Mouse (Mus musculus) liver, adult 2 months (tissue): ENCODE data around the gene 4933407L21Rik. TPM values are rescaled to one million over a fixed set of nuclear protein-coding genes. Genes with fewer than 3 reads are reported as not detected.

Experiments
- DNase-seq: peaks from one replicate; pipeline ENCODE4 v3.0.0-alpha.2; 2011; ENCODE audit warnings: low read depth, low spot score; ENCODE audit errors: extremely low read depth
- H3K27ac ChIP-seq: fragments of 200-500 bp; replicated peaks from 2 replicates; pipeline ENCODE4 v1.5.1; 2012; ENCODE audit warnings: low read depth, mild to moderate bottlenecking, control low read depth, inconsistent platforms, low read length; ENCODE audit not compliant: insufficient read depth
- H3K27me3 ChIP-seq: fragments of 200-500 bp; 2 replicates; pipeline ENCODE4 v1.6.1; 2012; ENCODE audit warnings: mild to moderate bottlenecking, moderate library complexity, low read length, inconsistent platforms; ENCODE audit not compliant: control insufficient read depth, insufficient read depth
- H3K36me3 ChIP-seq: fragments of 200-500 bp; 2 replicates; pipeline ENCODE4 v1.6.1; 2012; ENCODE audit warnings: low read length, inconsistent platforms; ENCODE audit not compliant: control insufficient read depth, insufficient read depth
- H3K4me1 ChIP-seq: fragments of 200-500 bp; 2 replicates; pipeline ENCODE4 v1.6.1; 2011; ENCODE audit warnings: low read length; ENCODE audit not compliant: control insufficient read depth, insufficient read depth
- H3K4me3 ChIP-seq: fragments of 200-500 bp; 2 replicates; pipeline ENCODE4 v1.5.1; 2011; ENCODE audit warnings: low read depth, mild to moderate bottlenecking, control low read depth, low read length, moderate library complexity; ENCODE audit not compliant: insufficient read depth
- H3K79me2 ChIP-seq: fragments of 200-500 bp; 2 replicates; pipeline ENCODE4 v1.6.1; 2012; ENCODE audit warnings: inconsistent platforms, mild to moderate bottlenecking, low read length, moderate library complexity; ENCODE audit not compliant: control insufficient read depth, insufficient read depth
- H3K9ac ChIP-seq: fragments of 200-500 bp; 2 replicates; pipeline ENCODE4 v1.6.1; 2012; ENCODE audit warnings: low read depth, mild to moderate bottlenecking, control low read depth, inconsistent platforms, low read length
- CTCF ChIP-seq: fragments of 200-500 bp; IDR thresholded peaks from 2 replicates; pipeline ENCODE4 v1.5.1; 2011; ENCODE audit warnings: low read depth, low read length, control low read depth
- POLR2A ChIP-seq: fragments of 200-500 bp; IDR thresholded peaks from 2 replicates; pipeline ENCODE4 v1.6.1; 2011; ENCODE audit warnings: low read length, control low read depth; ENCODE audit not compliant: insufficient read depth; ENCODE audit errors: extremely low read depth
- WGBS: fragments of 180-500 bp; shearing (Covaris S2); methylation state at CpG from one replicate; pipeline ENCODE4 v1.1.7; 2018; 5-methylcytosine and 5-hydroxymethylcytosine counted together
- polyA plus RNA-seq: library from polyadenylated mRNA; depleted of rRNA; stranded (reverse); fragments of >200 nt; gene quantifications from 2 replicates; pipeline ENCODE4 v1.2.3, GENCODE M21; 2012
- total RNA-seq: library from RNA; depleted of rRNA; stranded (reverse); fragments of >200 nt; gene quantifications from 2 replicates; pipeline ENCODE4 v1.2.3, GENCODE M21; 2014

The 4933407L21Rik gene
- total and polyA plus RNA-seq, 2 experiments = not detected

DNA sequence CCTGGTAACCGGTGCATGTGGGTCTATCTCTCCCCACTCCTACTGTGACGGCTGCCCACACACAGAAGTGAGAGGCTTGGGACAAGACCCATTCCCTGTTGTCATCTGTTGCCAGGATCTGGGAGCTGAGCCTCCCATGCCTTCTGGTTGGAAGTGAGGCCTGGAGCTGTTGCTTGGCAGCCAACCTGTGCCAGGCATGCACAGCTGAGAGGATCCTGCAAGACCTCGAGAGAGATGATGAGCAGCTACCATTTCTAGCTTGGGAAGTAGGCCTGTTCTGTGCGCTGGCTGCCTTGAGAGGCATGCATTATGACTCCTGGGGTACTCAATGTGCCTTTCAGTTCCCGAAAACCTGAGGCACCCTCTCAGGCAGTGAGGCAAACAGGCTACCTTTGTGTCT lies 2.9 kb downstream of the 4933407L21Rik start:
- no peak for DNase-seq
- no peak overlapping the region for H3K9ac ChIP-seq
- WGBS = 93% methylated on average over 5 of the region's 5 CpGs
- no peaks in the 10 kb centered on the region for H3K79me2 ChIP-seq
- TF ChIP-seq POLR2A = no peak
- no peak for TF ChIP-seq CTCF
- peaks cover 9% of the 10 kb centered on the region for H3K4me1 ChIP-seq
- H3K27me3 ChIP-seq = no peaks in the 10 kb centered on the region
- H3K27ac ChIP-seq = no peak overlapping the region
- no peaks in the 10 kb centered on the region for H3K36me3 ChIP-seq
- no peak overlapping the region for H3K4me3 ChIP-seq

DNA sequence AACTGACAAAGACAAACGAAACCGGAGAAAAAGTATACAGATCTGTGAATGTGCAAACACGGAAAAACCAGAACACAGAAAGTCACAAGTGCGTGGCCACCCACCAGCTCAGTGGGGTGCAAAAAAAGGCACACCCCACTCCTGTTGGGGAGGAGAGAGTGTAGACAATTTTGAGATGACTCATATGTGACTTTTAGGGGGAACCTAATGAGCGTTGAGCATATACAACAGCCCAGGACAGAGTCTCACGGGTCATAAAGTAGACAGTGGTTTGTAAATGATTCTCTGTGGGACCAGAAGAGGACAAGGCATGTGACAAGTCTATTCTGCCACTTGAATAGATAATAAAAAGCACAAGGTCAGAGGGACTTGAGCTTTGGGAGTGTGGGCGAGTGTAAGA lies 4.9 kb downstream of the 4933407L21Rik start:
- Histone ChIP-seq H3K4me3 (no peak overlapping the region), H3K79me2 (no peaks in the 10 kb centered on the region), H3K36me3 (no peaks in the 10 kb centered on the region), H3K4me1 (peaks cover 9% of the 10 kb centered on the region), H3K27me3 (no peaks in the 10 kb centered on the region), H3K9ac (no peak overlapping the region), H3K27ac (no peak overlapping the region)
- WGBS = 4% methylated on average over 7 of the region's 7 CpGs
- DNase-seq = no peak
- no peak for TF ChIP-seq POLR2A
- no peak for TF ChIP-seq CTCF

DNA sequence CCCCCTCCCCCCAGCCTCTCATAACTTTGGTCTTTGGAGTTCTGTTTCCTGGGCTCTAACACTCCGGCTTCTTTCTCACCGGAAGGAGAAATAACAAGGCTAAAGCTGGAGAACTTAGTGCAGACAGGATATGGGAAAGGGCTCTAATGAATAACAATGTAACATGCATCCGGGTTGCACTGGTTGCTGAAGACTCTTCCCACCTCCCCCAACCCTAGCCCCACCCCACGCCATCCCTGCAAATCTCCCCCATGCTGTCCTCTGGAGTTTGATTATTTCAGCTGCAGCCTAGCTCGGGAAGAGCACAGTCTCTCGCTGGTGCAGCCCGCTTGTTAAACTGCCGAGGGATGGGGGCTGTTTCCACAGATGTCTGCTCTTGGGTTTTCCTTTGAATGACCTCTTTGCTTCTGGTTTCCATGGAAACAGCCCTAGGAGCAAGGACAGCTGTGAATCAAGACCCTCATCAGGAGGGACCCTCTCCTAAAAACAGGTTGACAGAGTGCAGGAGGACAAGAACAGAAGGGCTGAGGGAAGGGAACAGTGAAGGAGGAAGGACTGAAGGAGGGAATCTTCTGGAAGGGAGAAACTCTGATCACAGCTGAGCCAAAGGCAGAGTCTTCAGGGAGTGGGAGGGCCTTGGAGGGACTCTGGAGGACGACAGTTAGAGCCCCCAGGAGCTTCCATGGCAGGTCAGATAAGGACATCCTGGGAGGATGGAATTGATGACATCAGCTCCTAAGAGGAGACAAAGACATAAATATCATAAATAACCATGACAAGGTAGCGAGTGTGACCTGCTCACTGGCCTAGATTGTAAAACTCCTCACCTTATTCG lies 5.6 kb downstream of the 4933407L21Rik start:
- 31% methylated on average over 11 of the region's 11 CpGs for WGBS
- H3K27me3 ChIP-seq = no peaks in the 10 kb centered on the region
- no peak for TF ChIP-seq CTCF
- TF ChIP-seq POLR2A = no peak
- H3K27ac ChIP-seq = no peak overlapping the region
- H3K79me2 ChIP-seq = no peaks in the 10 kb centered on the region
- peaks cover 9% of the 10 kb centered on the region for H3K4me1 ChIP-seq
- DNase-seq = no peak
- H3K9ac ChIP-seq = no peak overlapping the region
- H3K4me3 ChIP-seq = no peak overlapping the region
- no peaks in the 10 kb centered on the region for H3K36me3 ChIP-seq

DNA sequence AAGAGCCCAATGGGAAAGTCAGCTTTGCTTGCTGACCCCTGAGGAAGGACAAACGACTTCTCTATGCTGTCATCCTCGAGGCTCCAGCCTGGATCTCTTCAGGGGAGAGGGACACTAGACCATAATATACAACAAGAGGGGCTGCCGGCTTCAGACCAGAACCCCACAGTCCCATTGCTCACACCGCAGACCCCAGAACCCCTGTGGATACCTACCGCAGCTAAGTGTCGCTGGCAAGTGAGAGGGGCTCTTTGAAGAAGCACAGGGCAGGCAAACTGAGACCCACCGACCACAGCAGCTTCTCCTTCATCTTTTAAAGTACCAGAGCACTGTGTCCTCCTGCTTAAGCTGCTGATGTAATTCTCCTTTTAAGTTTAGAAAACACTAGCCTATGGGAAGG lies 6.3 kb downstream of the 4933407L21Rik start:
- Histone ChIP-seq H3K36me3 (no peaks in the 10 kb centered on the region), H3K9ac (no peak overlapping the region), H3K27me3 (no peaks in the 10 kb centered on the region), H3K4me1 (peaks cover 9% of the 10 kb centered on the region), H3K79me2 (no peaks in the 10 kb centered on the region), H3K4me3 (no peak overlapping the region), H3K27ac (no peak overlapping the region)
- TF ChIP-seq CTCF (no peak), POLR2A (no peak)
- DNase-seq = no peak
- WGBS = 71% methylated on average over 7 of the region's 7 CpGs

DNA sequence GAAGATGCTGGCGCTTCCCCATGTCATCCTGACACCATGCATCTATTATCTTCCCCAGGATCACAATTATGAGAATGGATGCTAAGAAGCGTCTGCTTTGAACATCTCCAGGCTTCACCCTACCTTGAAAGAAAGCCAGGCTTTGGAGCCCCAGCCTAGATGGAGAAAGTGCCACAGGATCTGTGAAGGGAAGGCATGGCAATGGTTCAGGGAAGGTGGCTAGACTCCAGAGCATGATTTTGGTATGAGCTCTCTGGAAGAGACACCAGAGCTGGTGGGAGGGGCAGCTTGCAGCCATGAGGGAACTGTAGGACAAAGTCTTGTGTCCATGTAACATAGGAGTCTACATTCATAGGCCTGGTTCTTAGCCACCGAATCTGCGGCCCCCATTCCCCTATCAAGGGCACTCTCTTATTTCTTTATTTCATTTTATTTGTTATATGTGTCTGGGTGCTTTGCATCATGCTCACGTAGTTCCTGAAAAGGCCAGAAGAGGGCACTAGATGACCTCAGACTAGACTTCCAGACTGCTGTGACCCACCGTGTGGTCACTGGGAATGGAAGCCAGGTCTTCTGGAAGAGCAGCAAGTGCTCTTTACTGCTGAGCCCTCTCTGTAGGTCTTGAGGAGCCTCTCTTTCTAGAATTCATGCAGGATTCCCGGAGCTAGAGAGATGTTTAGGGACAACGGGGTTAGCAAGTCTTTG lies 7.0 kb downstream of the 4933407L21Rik start:
- H3K27me3 ChIP-seq = no peaks in the 10 kb centered on the region
- H3K36me3 ChIP-seq = no peaks in the 10 kb centered on the region
- no peaks in the 10 kb centered on the region for H3K79me2 ChIP-seq
- no peak overlapping the region for H3K4me3 ChIP-seq
- peaks cover 9% of the 10 kb centered on the region for H3K4me1 ChIP-seq
- TF ChIP-seq CTCF (peak; percentile 76), POLR2A (no peak)
- H3K9ac ChIP-seq = no peak overlapping the region
- WGBS = 50% methylated on average over 8 of the region's 8 CpGs
- DNase-seq = peak; percentile 52
- H3K27ac ChIP-seq = no peak overlapping the region

DNA sequence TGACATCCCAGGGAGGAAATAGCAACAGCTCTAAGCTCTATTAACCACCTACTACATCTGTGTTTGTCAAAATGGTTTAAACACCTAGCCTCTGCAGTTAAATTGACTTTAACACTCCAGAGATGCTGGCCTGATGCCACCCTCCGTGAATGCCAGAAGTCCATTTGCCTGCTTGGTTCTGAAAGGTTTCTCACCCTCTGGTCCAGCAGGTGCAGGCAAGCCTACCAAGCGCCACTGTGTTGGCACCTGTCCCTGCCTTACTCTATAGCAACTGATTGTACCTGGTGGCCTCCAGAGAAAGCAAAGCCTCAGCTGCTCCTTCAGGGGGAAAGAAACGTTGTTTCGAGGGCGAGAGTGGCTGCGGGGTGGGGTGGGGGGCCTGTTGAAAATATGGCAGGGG lies 8.0 kb downstream of the 4933407L21Rik start:
- peaks cover 9% of the 10 kb centered on the region for H3K4me1 ChIP-seq
- H3K27me3 ChIP-seq = no peaks in the 10 kb centered on the region
- H3K4me3 ChIP-seq = no peak overlapping the region
- no peak overlapping the region for H3K27ac ChIP-seq
- no peak overlapping the region for H3K9ac ChIP-seq
- TF ChIP-seq CTCF (no peak), POLR2A (no peak)
- WGBS = 70% methylated on average over 6 of the region's 6 CpGs
- DNase-seq = no peak
- H3K36me3 ChIP-seq = no peaks in the 10 kb centered on the region
- no peaks in the 10 kb centered on the region for H3K79me2 ChIP-seq
